Mouse (Mus musculus): Measurements from ENCODE around the gene 1700125H20Rik.

DNA sequence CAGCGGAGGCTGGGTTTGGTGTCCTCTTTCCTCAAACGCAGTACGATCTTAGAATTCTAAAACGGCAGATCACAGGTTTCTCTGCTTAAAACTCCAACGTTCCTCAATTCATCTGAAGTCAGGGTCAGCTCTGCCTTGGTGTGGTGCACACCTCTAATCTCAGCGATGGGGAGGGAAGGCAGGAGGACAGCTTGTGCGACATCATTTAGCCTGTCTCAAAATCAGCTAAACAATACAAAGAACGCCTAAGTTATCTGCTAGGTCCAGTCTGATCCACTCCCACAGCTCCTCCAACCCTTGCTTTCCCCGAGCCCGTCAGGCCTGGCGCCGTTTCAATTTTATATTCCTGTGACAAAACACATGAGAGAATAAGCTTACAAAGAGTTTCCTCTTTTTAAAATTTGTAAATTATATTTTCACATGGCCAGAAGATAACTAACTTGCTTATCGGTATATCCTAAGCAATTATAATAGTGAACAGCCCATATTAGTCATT is 13.1 kb downstream of the 1700125H20Rik start:
- TF ChIP-seq CTCF (IDR thresholded peaks at IDR 0.05; ENCODE audit: borderline replicate concordance, insufficient read depth, low read length) (no peak), POLR2A (IDR thresholded peaks at IDR 0.05; ENCODE audit: low read depth, low read length) (no peak)

All from embryonic fibroblast, embryonic 13.5 days (primary cell).